Mouse (Mus musculus) midbrain, embryonic 13.5 days (tissue): ENCODE data around the gene Marc2. TPM values are rescaled to one million over a fixed set of nuclear protein-coding genes. Genes with fewer than 3 reads are reported as not detected.

Experiments
- ATAC-seq: fragments of 200-750 bp; cut with Nextera tagmentation; 2 replicates; pipeline ENCODE4 v1.8.0; 2017; ENCODE audit warnings: mild to moderate bottlenecking, moderate TSS enrichment, moderate library complexity
- H3K27ac ChIP-seq: fragments of 300-500 bp; sonication (generic); 2 replicates; pipeline ENCODE4 v1.5.1; 2015; ENCODE audit warnings: inconsistent platforms, mild to moderate bottlenecking, moderate library complexity
- H3K27me3 ChIP-seq: fragments of 300-500 bp; sonication (generic); 2 replicates; pipeline ENCODE4 v1.6.1; 2015; ENCODE audit warnings: mild to moderate bottlenecking, inconsistent platforms
- H3K36me3 ChIP-seq: fragments of 300-500 bp; sonication (generic); 2 replicates; pipeline ENCODE4 v1.6.1; 2015; ENCODE audit warnings: mild to moderate bottlenecking, inconsistent platforms
- H3K4me1 ChIP-seq: fragments of 300-500 bp; sonication (generic); replicated peaks from 2 replicates; pipeline ENCODE4 v1.6.1; 2015; ENCODE audit warnings: inconsistent platforms
- H3K4me2 ChIP-seq: fragments of 300-500 bp; sonication (generic); replicated peaks from 2 replicates; pipeline ENCODE4 v1.6.1; 2015; ENCODE audit warnings: moderate library complexity, mild to moderate bottlenecking, inconsistent platforms
- H3K4me3 ChIP-seq: fragments of 300-500 bp; sonication (generic); replicated peaks from 2 replicates; pipeline ENCODE4 v1.5.1; 2015; ENCODE audit warnings: mild to moderate bottlenecking, inconsistent platforms
- H3K9ac ChIP-seq: fragments of 300-500 bp; sonication (generic); replicated peaks from 2 replicates; pipeline ENCODE4 v1.6.1; 2015; ENCODE audit warnings: mild to moderate bottlenecking, inconsistent platforms
- H3K9me3 ChIP-seq: fragments of 300-500 bp; sonication (generic); 2 replicates; pipeline ENCODE4 v1.6.1; 2016; ENCODE audit warnings: mild to moderate bottlenecking, inconsistent platforms
- WGBS: fragments of 180-500 bp; shearing (Covaris S2); methylation state at CpG from one replicate; pipeline ENCODE4 v1.1.7; 2015; 5-methylcytosine and 5-hydroxymethylcytosine counted together
- polyA plus RNA-seq: library from polyadenylated mRNA; unstranded; fragments of >200 nt; fragmentation: Nextera tagmentation; extraction: Ambion mirVana; gene quantifications from 2 replicates; pipeline ENCODE4 v1.2.1, GENCODE M21; 2015

The Marc2 gene
- polyA plus RNA-seq, 1 experiment from 2014 or later = 93.0 TPM

DNA sequence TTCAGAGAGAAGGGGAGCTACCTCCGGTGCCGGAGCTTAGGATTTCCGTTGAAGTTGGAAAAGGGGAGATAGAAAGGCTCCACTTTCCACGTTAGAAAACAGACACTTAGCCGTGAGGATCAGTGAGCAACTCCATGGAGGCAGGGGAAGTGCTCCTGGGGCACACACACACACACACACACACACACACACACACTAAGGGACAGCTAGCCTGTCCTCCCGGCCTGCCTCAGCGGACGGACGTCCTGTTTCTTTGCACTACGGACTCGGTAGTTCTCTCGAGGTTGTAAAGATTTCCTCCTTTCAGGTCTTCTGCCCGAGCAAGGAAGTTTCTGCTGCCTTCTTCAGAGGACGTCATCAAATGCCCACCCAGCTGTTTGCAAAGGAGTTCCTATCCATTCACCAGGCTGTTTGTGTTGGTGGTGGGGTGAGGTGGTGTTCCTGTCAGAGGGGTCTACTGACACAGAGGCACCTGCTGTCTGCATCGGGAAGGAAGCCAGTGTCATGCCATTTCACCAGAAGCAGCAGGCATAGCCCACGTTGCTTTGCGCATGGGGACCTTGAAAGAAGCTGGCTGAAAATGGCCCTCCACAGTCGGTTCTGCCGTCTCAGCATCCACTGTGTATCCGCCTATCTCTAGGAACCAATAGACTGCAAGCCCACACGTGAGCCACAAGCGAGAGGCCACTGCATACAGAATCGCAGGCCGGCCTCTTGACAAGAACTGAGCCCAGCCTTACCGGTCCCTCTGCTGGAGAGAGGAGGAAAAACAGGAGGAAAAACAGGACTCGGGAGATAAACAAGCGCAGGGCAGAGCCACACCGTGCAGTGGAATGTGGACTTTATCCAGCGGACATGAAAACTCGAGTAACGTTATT, 5.7 kb upstream of the Marc2 start:
- ATAC-seq = peak; percentile 96
- Histone ChIP-seq H3K4me2 (peak overlapping the region; percentile 43), H3K36me3 (no peaks in the 10 kb centered on the region), H3K9ac (no peak overlapping the region), H3K4me1 (peaks cover 10% of the 10 kb centered on the region), H3K27me3 (peaks cover 32% of the 10 kb centered on the region), H3K9me3 (no peaks in the 10 kb centered on the region), H3K4me3 (peak overlapping the region; percentile 24), H3K27ac (peak overlapping the region; percentile 37; the same call in 1 of the 2 replicates)
- 21% methylated on average over 31 of the region's 31 CpGs for WGBS

GRCm38 (mm10) chr1:184851166-184851565, 4.9 kb upstream of the Marc2 start:
- Histone ChIP-seq H3K4me3 (no peak overlapping the region), H3K36me3 (no peaks in the 10 kb centered on the region), H3K9me3 (no peaks in the 10 kb centered on the region), H3K27ac (no peak overlapping the region), H3K4me2 (no peak overlapping the region), H3K4me1 (peaks cover 16% of the 10 kb centered on the region), H3K9ac (no peak overlapping the region), H3K27me3 (peaks cover 40% of the 10 kb centered on the region)
- WGBS = 45% methylated on average over 7 of the region's 7 CpGs
- ATAC-seq = no peak

- no peak overlapping the region for H3K27ac ChIP-seq
- no peaks in the 10 kb centered on the region for H3K36me3 ChIP-seq
- H3K27me3 ChIP-seq = peaks cover 52% of the 10 kb centered on the region
- no peak overlapping the region for H3K9ac ChIP-seq
- no peak for ATAC-seq
- WGBS = 65% methylated on average over 3 of the region's 3 CpGs
- H3K4me2 ChIP-seq = no peak overlapping the region
- no peaks in the 10 kb centered on the region for H3K9me3 ChIP-seq
- H3K4me1 ChIP-seq = peaks cover 31% of the 10 kb centered on the region
- H3K4me3 ChIP-seq = no peak overlapping the region
Measured at GRCm38 (mm10) chr1:184846973-184847372, 722 bp upstream of the Marc2 start.

DNA sequence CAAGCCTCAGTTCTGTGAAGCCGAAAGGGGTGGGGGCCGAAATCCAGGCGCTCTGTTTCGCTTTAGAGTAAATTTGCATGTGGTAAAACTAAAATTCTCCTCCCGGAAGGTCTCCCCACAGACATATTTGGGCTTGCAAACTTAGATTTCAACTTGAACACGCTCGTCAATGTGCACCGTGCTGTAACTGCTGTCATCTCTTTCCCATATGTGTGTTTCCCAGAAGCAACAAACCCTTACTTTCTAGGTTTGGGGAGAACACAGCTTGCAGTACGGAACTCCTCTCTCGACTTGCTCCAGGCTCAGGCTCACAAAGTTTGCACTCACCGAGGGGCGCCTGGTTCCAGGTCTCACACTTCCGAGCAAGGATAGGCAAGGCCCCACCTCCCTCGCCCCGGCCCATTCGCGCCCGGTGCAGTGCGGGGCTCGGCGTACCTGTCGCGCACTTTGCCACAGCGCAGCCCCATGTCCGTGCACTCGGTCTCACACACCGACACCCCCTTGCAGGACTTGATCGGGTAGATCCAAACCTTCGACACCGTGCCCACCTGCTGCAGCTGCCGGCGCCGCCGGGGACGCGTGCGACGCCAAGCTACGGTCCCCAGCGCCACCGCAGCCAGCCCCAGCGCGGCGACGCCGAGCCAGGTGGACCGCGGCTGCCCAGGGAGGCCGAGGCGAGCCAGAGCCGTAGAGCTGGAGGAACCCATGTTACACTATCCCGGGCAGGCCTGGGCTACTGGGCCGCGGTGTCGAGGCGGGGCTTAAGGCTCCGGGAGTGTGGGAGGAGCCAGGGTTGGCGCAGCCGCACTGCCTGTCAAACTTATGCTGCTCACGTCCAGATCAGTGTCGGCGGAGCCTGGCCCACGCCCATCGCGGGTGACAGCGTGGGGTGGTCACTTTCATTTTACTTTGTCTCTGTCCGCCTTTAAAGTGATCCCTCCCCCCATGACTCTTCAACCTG, 860 bp downstream of the Marc2 start:
- peak overlapping the region; percentile 87 for H3K4me2 ChIP-seq
- peak overlapping the region; percentile 12; the same call in 1 of the 2 replicates for H3K27ac ChIP-seq
- H3K27me3 ChIP-seq = peaks cover 42% of the 10 kb centered on the region
- H3K9ac ChIP-seq = peak overlapping the region; percentile 78
- no peaks in the 10 kb centered on the region for H3K36me3 ChIP-seq
- H3K4me1 ChIP-seq = peaks cover 30% of the 10 kb centered on the region
- ATAC-seq = peak; percentile 96
- H3K9me3 ChIP-seq = no peaks in the 10 kb centered on the region
- H3K4me3 ChIP-seq = peak overlapping the region; percentile 66
- WGBS = under 1% methylated on average over 67 of the region's 67 CpGs

- 22% methylated on average over 15 of the region's 15 CpGs for WGBS
- Histone ChIP-seq H3K36me3 (no peaks in the 10 kb centered on the region), H3K4me1 (peaks cover 30% of the 10 kb centered on the region), H3K27ac (no peak overlapping the region), H3K4me3 (peak overlapping the region; percentile 66), H3K4me2 (peak overlapping the region; percentile 87), H3K9ac (peak overlapping the region; percentile 78; the same call in 1 of the 2 replicates), H3K9me3 (no peaks in the 10 kb centered on the region), H3K27me3 (peaks cover 42% of the 10 kb centered on the region)
- no peak for ATAC-seq
Measured at GRCm38 (mm10) chr1:184844326-184845066, 1.8 kb downstream of the Marc2 start.

DNA sequence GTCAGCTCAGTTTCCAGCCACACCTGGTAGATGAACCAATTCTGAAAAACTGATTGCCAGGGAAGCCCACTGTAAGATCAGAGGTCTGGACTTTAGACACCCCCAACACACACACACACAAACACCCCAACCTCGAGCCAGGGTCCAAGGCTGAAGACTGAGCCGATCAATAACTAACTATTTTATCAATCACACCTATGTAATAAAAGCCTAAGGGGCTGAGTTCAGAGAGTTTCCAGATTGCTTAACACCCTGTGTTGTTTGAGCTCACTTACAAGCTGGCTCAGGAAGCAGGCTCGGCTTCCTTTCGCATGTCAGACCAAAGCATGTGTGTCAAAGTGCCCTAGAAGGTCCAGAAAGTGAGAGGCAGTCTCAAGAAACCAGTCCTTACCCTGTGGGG, 8.6 kb downstream of the Marc2 start:
- 90% methylated on average over 4 of the region's 4 CpGs for WGBS

DNA sequence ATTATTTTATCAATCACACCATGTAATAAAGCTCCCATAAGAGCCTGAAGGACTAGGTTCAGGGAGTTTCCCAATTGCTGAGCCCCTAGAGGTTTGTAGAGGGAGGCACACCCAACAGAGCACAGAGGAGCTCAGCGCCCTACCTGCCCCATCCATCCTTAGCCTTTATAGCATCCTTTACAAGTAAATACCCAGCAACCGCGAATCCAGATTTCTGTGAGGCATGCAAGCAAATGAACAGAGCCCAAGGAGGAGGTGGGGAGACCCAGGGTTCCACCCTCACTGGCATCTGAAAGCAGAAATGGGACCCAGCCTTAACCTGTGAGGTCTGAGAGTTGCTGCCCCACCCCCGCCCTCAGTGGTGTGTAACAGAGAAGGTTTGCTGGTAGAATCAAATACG, 9.9 kb downstream of the Marc2 start:
- Histone ChIP-seq H3K27me3 (no peaks in the 10 kb centered on the region), H3K4me1 (no peaks in the 10 kb centered on the region), H3K27ac (no peak overlapping the region), H3K9ac (no peak overlapping the region), H3K4me2 (no peak overlapping the region), H3K36me3 (peaks cover 21% of the 10 kb centered on the region), H3K4me3 (no peak overlapping the region), H3K9me3 (no peaks in the 10 kb centered on the region)
- WGBS = 70% methylated on average over 5 of the region's 5 CpGs
- no peak for ATAC-seq

More for the DNA sequence above, 8.6 kb downstream of the Marc2 start:
- H3K27me3 ChIP-seq = no peaks in the 10 kb centered on the region
- no peak for ATAC-seq
- no peak overlapping the region for H3K27ac ChIP-seq
- peaks cover 7% of the 10 kb centered on the region; the same call in 1 of the 2 replicates for H3K4me1 ChIP-seq
- no peak overlapping the region for H3K9ac ChIP-seq
- peaks cover 10% of the 10 kb centered on the region for H3K36me3 ChIP-seq
- H3K4me2 ChIP-seq = no peak overlapping the region
- no peak overlapping the region for H3K4me3 ChIP-seq
- H3K9me3 ChIP-seq = no peaks in the 10 kb centered on the region

- Histone ChIP-seq H3K27ac (no peak overlapping the region), H3K27me3 (no peaks in the 10 kb centered on the region), H3K9me3 (no peaks in the 10 kb centered on the region), H3K4me1 (no peaks in the 10 kb centered on the region), H3K4me2 (no peak overlapping the region), H3K9ac (no peak overlapping the region), H3K36me3 (peaks cover 38% of the 10 kb centered on the region), H3K4me3 (no peak overlapping the region)
- WGBS = 94% methylated on average over 7 of the region's 7 CpGs
- no peak for ATAC-seq
Measured at GRCm38 (mm10) chr1:184833499-184833898, 12.8 kb downstream of the Marc2 start.

GRCm38 (mm10) chr1:184832211-184832610, 14.0 kb downstream of the Marc2 start:
- Histone ChIP-seq H3K9me3 (no peaks in the 10 kb centered on the region), H3K27me3 (no peaks in the 10 kb centered on the region), H3K27ac (no peak overlapping the region), H3K4me3 (no peak overlapping the region), H3K9ac (no peak overlapping the region), H3K4me1 (peaks cover 5% of the 10 kb centered on the region), H3K4me2 (no peak overlapping the region), H3K36me3 (peaks cover 38% of the 10 kb centered on the region)
- 83% methylated on average over 10 of the region's 10 CpGs for WGBS
- ATAC-seq = no peak

GRCm38 (mm10) chr1:184829897-184830296, 16.4 kb downstream of the Marc2 start:
- WGBS = 89% methylated on average over 8 of the region's 8 CpGs
- H3K27me3 ChIP-seq = no peaks in the 10 kb centered on the region
- no peak for ATAC-seq
- no peak overlapping the region for H3K4me3 ChIP-seq
- H3K4me1 ChIP-seq = peaks cover 10% of the 10 kb centered on the region
- no peaks in the 10 kb centered on the region for H3K9me3 ChIP-seq
- no peak overlapping the region for H3K9ac ChIP-seq
- no peak overlapping the region for H3K4me2 ChIP-seq
- no peak overlapping the region for H3K27ac ChIP-seq
- peaks cover 38% of the 10 kb centered on the region for H3K36me3 ChIP-seq

DNA sequence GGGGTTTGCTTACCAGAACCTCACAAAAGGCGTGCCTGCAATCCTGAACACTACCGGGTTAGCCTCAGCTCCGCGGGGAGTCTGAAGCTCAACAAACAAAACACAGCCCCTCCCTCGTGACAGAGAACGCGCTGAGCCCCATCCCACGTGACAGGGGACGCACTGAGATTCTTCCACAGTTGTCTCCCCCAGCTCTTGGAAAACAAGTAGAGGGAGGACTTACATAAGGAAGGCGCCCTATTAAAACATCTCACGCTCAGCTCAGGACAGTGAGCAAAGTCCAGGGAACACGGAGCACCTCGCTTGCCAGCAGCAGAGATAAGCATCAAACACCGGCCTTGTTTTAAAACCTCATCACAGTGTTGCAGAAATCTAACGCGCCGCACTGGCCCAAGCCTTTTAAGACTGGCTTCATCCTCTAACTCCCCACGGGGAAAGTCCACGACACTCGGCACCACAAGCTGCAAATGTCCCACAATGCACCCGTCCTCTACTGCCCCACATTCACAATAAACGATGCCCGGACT, 19.0 kb downstream of the Marc2 start:
- Histone ChIP-seq H3K4me3 (peak overlapping the region; percentile 25), H3K9me3 (no peaks in the 10 kb centered on the region), H3K27me3 (no peaks in the 10 kb centered on the region), H3K36me3 (peaks cover 24% of the 10 kb centered on the region), H3K27ac (peak overlapping the region; percentile 1; the same call in 1 of the 2 replicates), H3K4me1 (peaks cover 15% of the 10 kb centered on the region), H3K4me2 (peak overlapping the region; percentile 48), H3K9ac (peak overlapping the region; percentile 48)
- WGBS = 24% methylated on average over 23 of the region's 23 CpGs
- no peak for ATAC-seq
